Mouse (Mus musculus): ENCODE measurements at regions not wholly inside any gene's neighbourhood (a gene's known extent, or its start where the extent isn't known, plus 50 kb on each side); places are given as distances from the start of the nearest gene placed in this dataset.

GRCm38 (mm10) chr1:89301151-89301550, 153.5 kb upstream of the Agap1 start:
- no peak for TF ChIP-seq CTCF (IDR thresholded peaks at IDR 0.05)
- intact Hi-C loops (cut with DNase I), result loop anchor here (5.0 kb wide), 1 partner anchor 281 kb away; no protein-coding TSS in a partner anchor

GRCm38 (mm10) chr1:89302368-89302951, 152.1 kb upstream of the Agap1 start:
- peak; percentile 53 to 54 for DNase-seq (ENCODE audit: extremely low spot score in 1 of 2, low spot score in 2 of 2)
- Histone ChIP-seq H3K4me3 (peak overlapping the region; percentile 30), H3K27ac (peak overlapping the region; percentile 66; the same call in 1 of the 2 replicates)
- intact Hi-C loops (cut with DNase I), result loop anchor here (1.0 to 5.0 kb wide), 3 partner anchors 66 to 280 kb away; no protein-coding TSS in a partner anchor
- no peak for TF ChIP-seq CTCF (IDR thresholded peaks at IDR 0.05)

More at GRCm38 (mm10) chr1:89301151-89301550, 153.5 kb upstream of the Agap1 start:
- Histone ChIP-seq H3K4me3 (no peak overlapping the region), H3K27ac (no peak overlapping the region)
- no peak for DNase-seq (ENCODE audit: extremely low spot score in 1 of 2, low spot score in 2 of 2)

- Histone ChIP-seq H3K4me3 (no peak overlapping the region), H3K27ac (no peak overlapping the region)
- TF ChIP-seq CTCF (IDR thresholded peaks at IDR 0.05), result no peak
- intact Hi-C loops (cut with DNase I), result no loop called here
- no peak for DNase-seq (ENCODE audit: extremely low spot score in 1 of 2, low spot score in 2 of 2)
These were observed 149.4 kb upstream of the Agap1 start for GRCm38 (mm10) chr1:89305171-89305570.

GRCm38 (mm10) chr1:89308788-89309187, 145.8 kb upstream of the Agap1 start:
- Histone ChIP-seq H3K4me3 (peak overlapping the region; percentile 17), H3K27ac (no peak overlapping the region)
- intact Hi-C loops (cut with DNase I), result no loop called here
- no peak; the same call in 1 of the 2 replicates for TF ChIP-seq CTCF (IDR thresholded peaks at IDR 0.05)
- DNase-seq (ENCODE audit: extremely low spot score in 1 of 2, low spot score in 2 of 2), result no peak

GRCm38 (mm10) chr1:89313064-89313463, 141.5 kb upstream of the Agap1 start:
- Histone ChIP-seq H3K4me3 (no peak overlapping the region), H3K27ac (no peak overlapping the region)
- no peak for TF ChIP-seq CTCF (IDR thresholded peaks at IDR 0.05)
- intact Hi-C loops (cut with DNase I), result no loop called here
- no peak for DNase-seq (ENCODE audit: extremely low spot score in 1 of 2, low spot score in 2 of 2)

GRCm38 (mm10) chr1:89317897-89318296, 136.7 kb upstream of the Agap1 start:
- no peak for DNase-seq (ENCODE audit: extremely low spot score in 1 of 2, low spot score in 2 of 2)
- TF ChIP-seq CTCF (IDR thresholded peaks at IDR 0.05), result no peak
- intact Hi-C loops (cut with DNase I), result no loop called here

GRCm38 (mm10) chr1:89318663-89319062, 135.9 kb upstream of the Agap1 start:
- DNase-seq (ENCODE audit: extremely low spot score in 1 of 2, low spot score in 2 of 2), result no peak
- no peak; the same call in 1 of the 2 replicates for TF ChIP-seq CTCF (IDR thresholded peaks at IDR 0.05)
- Histone ChIP-seq H3K4me3 (no peak overlapping the region), H3K27ac (no peak overlapping the region)
- intact Hi-C loops (cut with DNase I), result no loop called here

More at GRCm38 (mm10) chr1:89317897-89318296, 136.7 kb upstream of the Agap1 start:
- Histone ChIP-seq H3K27ac (no peak overlapping the region), H3K4me3 (no peak overlapping the region)

- intact Hi-C loops (cut with DNase I), result loop anchor here (5.0 kb wide), 1 partner anchor 200 kb away; no protein-coding TSS in a partner anchor
- TF ChIP-seq CTCF (IDR thresholded peaks at IDR 0.05), result no peak
- DNase-seq (ENCODE audit: extremely low spot score in 1 of 2, low spot score in 2 of 2), result no peak
These were observed 132.0 kb upstream of the Agap1 start for GRCm38 (mm10) chr1:89322621-89323020.

GRCm38 (mm10) chr1:89323091-89323490, 131.5 kb upstream of the Agap1 start:
- DNase-seq (ENCODE audit: extremely low spot score in 1 of 2, low spot score in 2 of 2), result no peak
- Histone ChIP-seq H3K4me3 (no peak overlapping the region), H3K27ac (no peak overlapping the region)
- intact Hi-C loops (cut with DNase I), result loop anchor here (5.0 kb wide), 1 partner anchor 199 kb away; no protein-coding TSS in a partner anchor
- peak; percentile 64 for TF ChIP-seq CTCF (IDR thresholded peaks at IDR 0.05)

More at GRCm38 (mm10) chr1:89322621-89323020, 132.0 kb upstream of the Agap1 start:
- H3K27ac ChIP-seq, result no peak overlapping the region
- no peak overlapping the region for H3K4me3 ChIP-seq

- DNase-seq (ENCODE audit: extremely low spot score in 1 of 2, low spot score in 2 of 2), result no peak
- no peak for TF ChIP-seq CTCF (IDR thresholded peaks at IDR 0.05)
- Histone ChIP-seq H3K27ac (no peak overlapping the region), H3K4me3 (no peak overlapping the region)
- intact Hi-C loops (cut with DNase I), result no loop called here
These were observed 123.3 kb upstream of the Agap1 start for GRCm38 (mm10) chr1:89331352-89331751.

GRCm38 (mm10) chr1:89332676-89333075, 121.9 kb upstream of the Agap1 start:
- no peak for DNase-seq (ENCODE audit: extremely low spot score in 1 of 2, low spot score in 2 of 2)
- no peak; the same call in 1 of the 2 replicates for TF ChIP-seq CTCF (IDR thresholded peaks at IDR 0.05)
- no peak overlapping the region for H3K27ac ChIP-seq
- no peak overlapping the region for H3K4me3 ChIP-seq
- intact Hi-C loops (cut with DNase I), result no loop called here

GRCm38 (mm10) chr1:89337861-89338260, 116.7 kb upstream of the Agap1 start:
- no peak for DNase-seq (ENCODE audit: extremely low spot score in 1 of 2, low spot score in 2 of 2)
- no peak for TF ChIP-seq CTCF (IDR thresholded peaks at IDR 0.05)
- intact Hi-C loops (cut with DNase I), result no loop called here
- Histone ChIP-seq H3K4me3 (no peak overlapping the region), H3K27ac (no peak overlapping the region)

- intact Hi-C loops (cut with DNase I), result loop anchor here (5.0 kb wide), 1 partner anchor 180 kb away; no protein-coding TSS in a partner anchor
- TF ChIP-seq CTCF (IDR thresholded peaks at IDR 0.05), result peak; percentile 43
- no peak overlapping the region for H3K27ac ChIP-seq
- no peak overlapping the region for H3K4me3 ChIP-seq
- DNase-seq (ENCODE audit: extremely low spot score in 1 of 2, low spot score in 2 of 2), result no peak
These were observed 111.8 kb upstream of the Agap1 start for GRCm38 (mm10) chr1:89342794-89343193.

All from left cerebral cortex, adult 2 months (tissue).